Mouse (Mus musculus) liver, embryonic 12.5 days (tissue): Measurements from ENCODE around the gene Hmgn1. TPM values are rescaled to one million over a fixed set of nuclear protein-coding genes. Genes with fewer than 3 reads are reported as not detected.
A peak's percentile ranks its signal among the peaks of the same experiment; 100 is the strongest.
"Not testable (repeated sequence)": the region's sequence is repeated elsewhere in the genome, so short reads cannot be mapped to it uniquely, and the experiment has no call there.

ENCODE experiments used
- ATAC-seq: fragments of 200-750 bp; cut with Nextera tagmentation; 2 replicates; pipeline ENCODE4 v1.8.0; 2017; ENCODE audit warnings: moderate number of reproducible peaks, mild to moderate bottlenecking, moderate library complexity
- H3K27ac ChIP-seq: fragments of 300-500 bp; sonication (generic); 2 replicates; pipeline ENCODE4 v1.5.1; 2016; ENCODE audit warnings: mild to moderate bottlenecking
- H3K27me3 ChIP-seq: fragments of 300-500 bp; sonication (generic); replicated peaks from 2 replicates; pipeline ENCODE4 v1.6.1; 2016; ENCODE audit warnings: mild to moderate bottlenecking, moderate library complexity
- H3K36me3 ChIP-seq: fragments of 300-500 bp; sonication (generic); 2 replicates; pipeline ENCODE4 v1.6.1; 2016; ENCODE audit warnings: mild to moderate bottlenecking, moderate library complexity
- H3K4me1 ChIP-seq: fragments of 300-500 bp; sonication (generic); 2 replicates; pipeline ENCODE4 v1.6.1; 2016
- H3K4me2 ChIP-seq: fragments of 300-500 bp; sonication (generic); 2 replicates; pipeline ENCODE4 v1.6.1; 2016; ENCODE audit warnings: mild to moderate bottlenecking, moderate library complexity
- H3K4me3 ChIP-seq: fragments of 300-500 bp; sonication (generic); 2 replicates; pipeline ENCODE4 v1.5.1; 2016; ENCODE audit warnings: mild to moderate bottlenecking, moderate library complexity
- H3K9ac ChIP-seq: fragments of 300-500 bp; sonication (generic); 2 replicates; pipeline ENCODE4 v1.6.1; 2016; ENCODE audit warnings: mild to moderate bottlenecking, moderate library complexity
- H3K9me3 ChIP-seq: fragments of 300-500 bp; sonication (generic); replicated peaks from 2 replicates; pipeline ENCODE4 v1.6.1; 2016; ENCODE audit warnings: mild to moderate bottlenecking, moderate library complexity
- WGBS: fragments of 180-500 bp; shearing (Covaris S2); methylation state at CpG from one replicate; pipeline ENCODE4 v1.1.7; 2016; ENCODE audit not compliant: insufficient replicate concordance; 5-methylcytosine and 5-hydroxymethylcytosine counted together
- polyA plus RNA-seq: library from polyadenylated mRNA; unstranded; fragments of >200 nt; fragmentation: Nextera tagmentation; extraction: Ambion mirVana; gene quantifications from 2 replicates; pipeline ENCODE4 v1.2.1, GENCODE M21; 2016

Gene Hmgn1
- polyA plus RNA-seq, 1 experiment from 2014 or later: 238 TPM

DNA sequence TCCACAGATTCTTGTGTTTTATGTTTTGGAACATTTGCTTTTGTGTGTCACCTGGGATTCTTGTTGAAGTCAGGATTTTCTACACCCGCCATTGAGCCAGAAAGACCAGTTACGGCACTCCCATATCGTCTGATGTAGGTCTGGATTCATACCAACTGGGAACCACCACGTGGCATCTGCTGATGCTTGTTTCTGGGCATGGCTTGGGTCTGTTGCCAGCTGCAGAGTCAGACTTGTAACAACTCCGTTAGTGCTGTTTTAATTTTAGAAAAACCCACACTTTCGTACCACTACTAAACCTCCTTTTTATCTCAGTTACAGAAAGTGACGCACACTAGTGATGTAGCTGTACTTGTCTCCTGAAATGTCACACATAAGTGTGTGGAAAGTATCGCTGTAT lies 28.5 kb upstream of the Hmgn1 start:
- H3K9ac ChIP-seq: no peak overlapping the region
- no peak for ATAC-seq
- WGBS: 80% methylated on average over 8 of the region's 8 CpGs
- peaks cover 6% of the 10 kb centered on the region; the same call in 1 of the 2 replicates for H3K27me3 ChIP-seq
- no peak overlapping the region for H3K27ac ChIP-seq
- no peak overlapping the region for H3K4me3 ChIP-seq
- peaks cover 15% of the 10 kb centered on the region for H3K4me1 ChIP-seq
- peaks cover 58% of the 10 kb centered on the region for H3K36me3 ChIP-seq
- no peak overlapping the region for H3K4me2 ChIP-seq
- no peaks in the 10 kb centered on the region for H3K9me3 ChIP-seq

DNA sequence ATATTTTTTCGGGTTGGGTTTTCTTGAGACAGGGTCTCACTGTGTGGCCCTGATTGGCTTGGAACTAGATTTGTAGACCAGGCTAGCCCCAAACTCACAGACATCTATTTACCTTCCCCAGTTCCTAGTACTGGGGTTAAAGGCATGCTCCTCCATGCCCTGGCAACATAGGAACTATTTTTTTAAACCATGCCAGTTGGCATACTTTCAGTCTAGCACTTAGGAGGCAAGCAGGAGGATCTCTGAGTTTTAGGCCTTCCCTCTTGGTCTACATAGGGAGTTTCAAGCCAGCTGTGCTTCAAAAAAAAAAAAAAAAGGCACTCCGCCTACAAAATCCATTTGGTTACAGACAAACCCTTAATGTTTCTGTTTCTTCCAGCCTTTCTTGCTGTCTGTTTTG lies 26.9 kb upstream of the Hmgn1 start:
- Histone ChIP-seq H3K4me3 (no peak overlapping the region), H3K36me3 (peaks cover 58% of the 10 kb centered on the region), H3K4me2 (no peak overlapping the region), H3K27me3 (no peaks in the 10 kb centered on the region; the same call in 1 of the 2 replicates), H3K4me1 (peaks cover 16% of the 10 kb centered on the region), H3K9me3 (no peaks in the 10 kb centered on the region), H3K9ac (no peak overlapping the region), H3K27ac (no peak overlapping the region)
- ATAC-seq: no peak
- WGBS: 81% methylated on average over 2 of the region's 2 CpGs

GRCm38 (mm10) chr16:96151551-96151950 lies 24.0 kb upstream of the Hmgn1 start:
- WGBS: 26% methylated on average over 9 of the region's 9 CpGs
- Histone ChIP-seq H3K4me1 (peaks cover 22% of the 10 kb centered on the region), H3K36me3 (peaks cover 44% of the 10 kb centered on the region), H3K27ac (no peak overlapping the region), H3K4me3 (no peak overlapping the region), H3K9ac (no peak overlapping the region), H3K4me2 (no peak overlapping the region), H3K27me3 (no peaks in the 10 kb centered on the region), H3K9me3 (no peaks in the 10 kb centered on the region)
- 0 out of 2 replicates have a peak, but pooled peaks have one; percentile 35 for ATAC-seq

DNA sequence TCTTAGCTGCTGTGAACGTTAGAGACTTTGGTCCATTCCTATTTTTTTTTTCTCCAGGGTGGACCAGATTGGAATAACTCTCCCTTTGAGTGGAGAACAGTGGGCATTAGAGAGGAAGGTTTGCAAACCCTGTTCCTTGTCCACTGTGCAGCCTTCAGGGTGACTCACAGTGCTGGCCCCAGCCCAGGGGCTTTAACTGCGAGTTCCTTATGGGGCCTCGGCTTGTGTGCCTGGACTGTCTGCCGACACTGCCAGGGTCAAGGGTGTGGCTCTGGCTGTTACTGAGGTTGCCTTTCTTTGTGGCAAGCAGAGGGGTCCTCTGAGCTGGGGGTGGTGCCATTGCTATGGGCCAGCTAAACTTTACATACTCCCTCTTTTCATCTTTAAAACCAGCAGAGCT lies 23.5 kb upstream of the Hmgn1 start:
- 61% methylated on average over 4 of the region's 4 CpGs for WGBS
- H3K9me3 ChIP-seq: no peaks in the 10 kb centered on the region
- no peak for ATAC-seq
- no peak overlapping the region for H3K27ac ChIP-seq
- H3K4me2 ChIP-seq: no peak overlapping the region
- peaks cover 27% of the 10 kb centered on the region for H3K4me1 ChIP-seq
- H3K36me3 ChIP-seq: peaks cover 41% of the 10 kb centered on the region
- no peak overlapping the region for H3K9ac ChIP-seq
- no peaks in the 10 kb centered on the region for H3K27me3 ChIP-seq
- H3K4me3 ChIP-seq: no peak overlapping the region

GRCm38 (mm10) chr16:96149311-96149710 lies 21.8 kb upstream of the Hmgn1 start:
- H3K9ac ChIP-seq: no peak overlapping the region
- H3K4me3 ChIP-seq: no peak overlapping the region
- no peaks in the 10 kb centered on the region for H3K27me3 ChIP-seq
- no peaks in the 10 kb centered on the region for H3K9me3 ChIP-seq
- H3K4me2 ChIP-seq: no peak overlapping the region
- 67% methylated on average over 9 of the region's 9 CpGs for WGBS
- H3K4me1 ChIP-seq: peaks cover 33% of the 10 kb centered on the region
- peaks cover 26% of the 10 kb centered on the region for H3K36me3 ChIP-seq
- no peak for ATAC-seq
- H3K27ac ChIP-seq: no peak overlapping the region

DNA sequence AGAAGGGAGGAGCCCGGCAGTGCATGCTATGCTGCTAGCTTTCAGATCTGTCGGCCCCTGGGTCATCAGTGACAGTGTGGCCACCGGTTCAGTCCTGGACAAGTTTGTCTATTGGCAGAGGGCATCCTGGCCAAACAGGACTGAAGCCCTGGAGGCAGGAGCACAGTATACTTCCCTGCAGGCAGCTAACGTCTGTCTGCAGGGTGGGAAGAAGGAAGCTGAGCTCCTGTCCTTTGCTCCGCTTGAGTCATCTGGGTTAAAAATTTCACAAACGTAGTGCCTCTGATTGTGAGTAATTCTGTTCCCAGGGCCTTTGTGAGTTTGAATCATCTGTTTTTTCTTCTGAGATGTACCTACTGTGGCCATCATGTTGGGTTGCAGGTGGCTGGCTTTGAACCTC lies 21.3 kb upstream of the Hmgn1 start:
- peaks cover 33% of the 10 kb centered on the region for H3K4me1 ChIP-seq
- ATAC-seq: no peak
- no peak overlapping the region for H3K9ac ChIP-seq
- no peaks in the 10 kb centered on the region for H3K9me3 ChIP-seq
- H3K4me3 ChIP-seq: no peak overlapping the region
- H3K27ac ChIP-seq: no peak overlapping the region
- 0 out of 2 replicates have a peak, but pooled peaks cover 3% of the 10 kb centered on the region for H3K27me3 ChIP-seq
- 64% methylated on average over 6 of the region's 6 CpGs for WGBS
- no peak overlapping the region for H3K4me2 ChIP-seq
- H3K36me3 ChIP-seq: peaks cover 21% of the 10 kb centered on the region

GRCm38 (mm10) chr16:96145814-96146213 lies 18.3 kb upstream of the Hmgn1 start:
- peak overlapping the region; percentile 93 for H3K4me2 ChIP-seq
- H3K4me3 ChIP-seq: peak overlapping the region; percentile 72
- H3K4me1 ChIP-seq: peaks cover 32% of the 10 kb centered on the region
- no peaks in the 10 kb centered on the region; the same call in 1 of the 2 replicates for H3K9me3 ChIP-seq
- H3K27ac ChIP-seq: peak overlapping the region; percentile 42; the same call in 1 of the 2 replicates
- WGBS: 0% methylated on average over 5 of the region's 5 CpGs
- H3K36me3 ChIP-seq: no peaks in the 10 kb centered on the region
- no peak; the same call in 1 of the 2 replicates for ATAC-seq
- peak overlapping the region; percentile 78 for H3K9ac ChIP-seq
- peaks cover 7% of the 10 kb centered on the region; the same call in 1 of the 2 replicates for H3K27me3 ChIP-seq

GRCm38 (mm10) chr16:96145110-96145800 lies 17.7 kb upstream of the Hmgn1 start, which contains the start of gene Wrb:
Wrb (plus strand) TSS chr16:96145407.
- H3K27ac ChIP-seq: peak within 1 kb of the TSS; percentile 42; the same call in 1 of the 2 replicates
- peak; percentile 98 for ATAC-seq
- H3K4me2 ChIP-seq: peak within 1 kb of the TSS; percentile 93
- H3K36me3 ChIP-seq: no peaks in the 10 kb centered on the region
- peak within 1 kb of the TSS; percentile 72 for H3K4me3 ChIP-seq
- under 1% methylated on average over 68 of the region's 68 CpGs for WGBS
- H3K27me3 ChIP-seq: peaks cover 7% of the 10 kb centered on the region; the same call in 1 of the 2 replicates
- H3K9ac ChIP-seq: peak within 1 kb of the TSS; percentile 78
- peaks cover 30% of the 10 kb centered on the region for H3K4me1 ChIP-seq
- H3K9me3 ChIP-seq: no peaks in the 10 kb centered on the region; the same call in 1 of the 2 replicates

GRCm38 (mm10) chr16:96144748-96145109 lies 17.2 kb upstream of the Hmgn1 start:
- H3K4me2 ChIP-seq: peak overlapping the region; percentile 93
- not testable (repeated sequence) for H3K27me3 ChIP-seq, H3K9me3 ChIP-seq, H3K27ac ChIP-seq, H3K9ac ChIP-seq, H3K36me3 ChIP-seq
- 22% methylated on average over 6 of the region's 6 CpGs for WGBS
- peak; percentile 3 for ATAC-seq
- H3K4me3 ChIP-seq: peak overlapping the region; percentile 72
- H3K4me1 ChIP-seq: peaks cover 30% of the 10 kb centered on the region

DNA sequence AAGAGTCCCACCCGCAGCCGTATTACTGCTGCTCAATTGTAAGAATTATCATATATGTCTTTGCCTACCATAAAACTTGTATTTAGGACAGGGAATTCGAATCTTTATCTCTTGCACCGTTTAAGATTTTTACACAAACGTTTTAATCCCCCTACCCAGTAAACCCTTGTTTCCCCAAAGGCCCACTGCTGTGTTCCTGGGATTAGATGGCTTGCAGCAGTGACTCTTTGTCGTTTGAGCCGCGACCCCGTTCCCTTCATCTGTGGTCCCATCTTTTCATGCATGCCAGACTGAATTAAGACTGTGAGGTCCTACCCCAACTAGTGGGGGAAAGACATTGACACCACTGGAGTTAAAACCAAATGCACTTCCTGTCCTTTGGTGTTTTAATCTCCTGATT lies 937 bp upstream of the Hmgn1 start:
- peak overlapping the region; percentile 73 for H3K27ac ChIP-seq
- ATAC-seq: no peak
- WGBS: 9% methylated on average over 9 of the region's 9 CpGs

GRCm38 (mm10) chr16:96127288-96127656 lies 257 bp downstream of the Hmgn1 start:
- Histone ChIP-seq H3K4me1 (peaks cover 28% of the 10 kb centered on the region), H3K27me3 (peaks cover 19% of the 10 kb centered on the region), H3K4me2 (peak overlapping the region; percentile 98), H3K36me3 (peaks cover 44% of the 10 kb centered on the region), H3K27ac (peak overlapping the region; percentile 77), H3K9me3 (no peaks in the 10 kb centered on the region), H3K4me3 (peak overlapping the region; percentile 81), H3K9ac (peak overlapping the region; percentile 84)
- peak; percentile 50 for ATAC-seq
- 2% methylated on average over 52 of the region's 52 CpGs for WGBS

More for the DNA sequence above, 937 bp upstream of the Hmgn1 start:
- Histone ChIP-seq H3K4me3 (peak overlapping the region; percentile 81), H3K9ac (peak overlapping the region; percentile 84), H3K9me3 (no peaks in the 10 kb centered on the region), H3K36me3 (peaks cover 32% of the 10 kb centered on the region), H3K4me2 (peak overlapping the region; percentile 98), H3K27me3 (peaks cover 19% of the 10 kb centered on the region), H3K4me1 (peaks cover 28% of the 10 kb centered on the region)

- Histone ChIP-seq H3K9ac (peak overlapping the region; percentile 84), H3K27ac (peak overlapping the region; percentile 77), H3K27me3 (peaks cover 19% of the 10 kb centered on the region), H3K4me3 (peak overlapping the region; percentile 81), H3K4me1 (peaks cover 28% of the 10 kb centered on the region), H3K36me3 (peaks cover 48% of the 10 kb centered on the region), H3K4me2 (peak overlapping the region; percentile 98), H3K9me3 (no peaks in the 10 kb centered on the region)
- 4% methylated on average over 19 of the region's 19 CpGs for WGBS
- ATAC-seq: no peak
Observed at GRCm38 (mm10) chr16:96126684-96127171, 801 bp downstream of the Hmgn1 start.
